Mouse (Mus musculus) retina, postnatal 1 day (tissue): ENCODE data around the gene Slc7a5.
A peak's percentile ranks its signal among the peaks of the same experiment; 100 is the strongest.

ENCODE experiments used
- DNase-seq: peaks from one replicate; pipeline ENCODE4 v3.0.0-alpha.2; 2012

Gene Slc7a5

DNA sequence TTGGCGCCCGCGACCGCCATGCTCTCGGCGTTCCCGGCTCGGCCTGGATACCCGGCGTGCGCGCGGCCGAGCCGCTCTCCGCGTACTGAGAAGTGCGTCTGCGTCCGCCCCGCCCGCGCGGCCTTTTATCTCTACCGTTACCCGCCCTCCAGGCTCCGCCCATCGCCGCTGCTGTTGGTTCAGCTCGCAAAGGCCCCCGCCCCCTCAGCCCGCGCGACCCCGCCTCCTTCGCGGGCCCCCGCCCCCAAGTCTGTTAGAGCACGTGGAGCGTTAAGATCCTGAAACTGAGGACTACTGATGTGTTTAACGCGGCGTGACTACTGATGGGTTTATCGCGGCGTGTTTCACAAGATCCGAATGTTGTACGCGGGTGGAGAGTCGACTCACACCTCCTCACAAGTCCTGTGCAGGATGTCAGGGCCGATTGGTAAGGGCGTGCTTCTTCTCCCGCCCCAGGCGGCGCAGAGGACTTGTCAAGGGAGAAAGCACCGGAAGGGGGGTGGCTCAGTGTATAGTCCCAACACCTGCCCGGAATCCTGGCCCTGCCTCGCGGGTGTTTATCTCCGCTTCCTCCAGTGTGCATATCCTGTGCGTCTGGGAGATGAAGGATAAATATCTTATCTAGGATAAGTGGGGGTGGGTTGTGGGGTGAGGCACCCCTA lies at the start of gene Slc7a5:
Gene Slc7a5 (minus strand): TSS at position 108 of the 662 bp plus-strand sequence.
- DNase-seq = peak; percentile 98

DNA sequence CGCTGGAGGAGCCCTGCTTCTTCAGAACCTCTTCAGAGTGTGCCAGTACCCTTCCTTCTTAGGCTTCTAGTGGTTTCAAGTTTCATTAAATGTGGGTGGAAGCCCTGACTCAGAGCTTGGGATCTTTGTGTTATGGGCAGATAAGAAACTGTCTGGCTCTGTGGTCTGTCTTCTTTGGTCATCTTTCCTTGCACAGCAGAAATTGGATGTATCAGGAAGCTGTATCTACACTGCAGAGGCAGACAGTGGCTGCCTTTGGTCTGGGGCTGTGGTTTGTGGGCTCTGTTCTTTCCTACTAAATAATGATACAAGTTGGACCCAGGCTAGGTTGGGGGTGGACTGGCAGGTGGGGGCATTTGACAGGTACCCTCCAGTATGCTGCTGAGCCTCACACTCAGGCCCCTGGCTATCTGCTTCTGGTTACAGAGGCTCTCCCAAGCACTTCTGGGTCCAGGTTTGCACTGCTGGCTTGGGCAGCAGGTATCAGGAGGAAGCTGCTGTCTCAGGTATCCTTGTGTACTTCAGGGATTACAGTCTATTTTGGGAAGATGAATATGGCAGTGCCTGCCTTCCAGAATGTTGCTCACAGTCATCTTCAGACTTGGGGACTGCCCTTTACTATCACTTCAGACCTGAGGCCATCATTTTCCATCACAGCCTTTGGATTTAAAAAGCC lies 48.5 kb upstream of the Slc7a5 start:
- DNase-seq = no peak

DNA sequence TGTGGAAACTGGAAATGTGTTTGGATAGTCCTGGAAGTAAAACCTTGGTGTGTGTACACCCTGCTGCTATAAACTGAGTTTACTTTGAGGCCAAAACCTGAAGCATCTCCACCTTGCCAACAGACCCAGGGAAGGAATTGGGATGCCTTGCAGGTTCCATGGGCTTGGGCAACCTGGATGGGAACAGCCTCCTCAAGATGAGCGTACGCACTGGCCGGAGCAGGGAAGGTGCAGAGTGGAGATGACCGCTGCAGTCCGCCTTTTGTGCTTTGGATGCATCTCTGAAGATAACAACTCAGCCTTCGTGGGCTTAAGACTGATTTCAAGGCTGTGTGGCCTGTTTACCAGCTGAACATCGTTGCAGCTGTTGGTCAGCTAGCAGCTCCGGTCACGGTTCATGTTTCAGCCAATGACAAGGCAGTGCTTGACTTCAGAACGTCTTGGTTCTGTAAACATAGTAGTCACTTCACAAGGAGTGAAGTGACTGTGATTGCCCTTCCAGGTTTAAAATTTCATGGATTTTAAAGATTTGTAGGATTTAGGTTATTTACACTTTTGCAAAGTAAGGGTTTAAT lies 47.6 kb upstream of the Slc7a5 start:
- DNase-seq = no peak

DNA sequence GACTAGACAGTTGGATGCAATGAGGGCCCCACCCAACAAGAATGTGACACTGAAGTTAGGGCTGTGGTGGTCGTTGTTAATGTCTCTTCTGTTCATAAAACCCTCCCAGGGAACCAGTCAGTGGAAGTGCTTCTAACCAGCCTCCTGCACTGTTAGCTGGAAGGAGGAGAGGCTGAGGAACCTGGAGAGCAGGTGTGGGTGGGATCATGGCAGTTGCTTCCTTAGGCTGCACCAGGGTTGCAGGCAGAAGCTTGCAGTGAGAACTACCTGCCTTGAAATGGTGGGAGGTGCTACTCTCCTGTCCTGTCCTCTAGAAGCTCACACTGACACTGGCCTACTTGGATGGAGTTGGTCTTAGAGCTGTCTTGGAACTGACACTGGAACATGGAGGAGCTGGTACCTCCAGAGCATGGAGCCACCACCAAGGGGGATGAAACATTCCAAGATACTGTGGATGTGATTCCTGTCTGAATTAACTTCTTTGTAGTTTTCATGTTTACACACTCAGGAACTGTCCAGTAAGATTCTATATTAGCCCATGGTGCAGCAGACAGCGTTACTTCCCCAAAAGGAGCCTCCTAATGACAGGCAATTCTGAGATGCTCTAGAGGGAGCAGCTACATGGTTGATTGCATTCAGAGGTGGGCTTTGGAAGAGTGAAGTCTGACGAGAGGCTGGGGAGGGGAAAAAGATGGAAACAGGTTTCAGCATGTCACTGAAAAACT lies 46.5 kb upstream of the Slc7a5 start:
- no peak for DNase-seq

DNA sequence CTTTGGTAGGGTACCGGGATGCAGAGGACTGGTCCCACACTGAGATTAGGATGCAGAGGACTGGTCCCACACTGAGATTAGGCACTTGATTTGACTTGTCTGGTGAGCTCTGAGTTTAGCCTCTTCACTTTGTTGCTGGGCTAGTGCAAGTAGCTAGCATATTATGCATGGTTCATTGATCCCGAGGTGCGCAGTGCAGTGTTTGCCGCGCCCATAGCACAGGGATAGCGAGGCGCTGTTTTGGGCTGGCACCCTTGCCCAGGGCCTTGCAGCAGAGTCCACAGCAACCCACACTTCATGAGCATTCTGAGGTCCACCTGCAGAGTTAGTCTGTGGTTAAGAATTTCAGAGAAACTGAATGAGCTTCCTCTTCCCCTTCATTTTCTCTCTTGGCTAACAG lies 45.3 kb upstream of the Slc7a5 start:
- DNase-seq = peak; percentile 20

DNA sequence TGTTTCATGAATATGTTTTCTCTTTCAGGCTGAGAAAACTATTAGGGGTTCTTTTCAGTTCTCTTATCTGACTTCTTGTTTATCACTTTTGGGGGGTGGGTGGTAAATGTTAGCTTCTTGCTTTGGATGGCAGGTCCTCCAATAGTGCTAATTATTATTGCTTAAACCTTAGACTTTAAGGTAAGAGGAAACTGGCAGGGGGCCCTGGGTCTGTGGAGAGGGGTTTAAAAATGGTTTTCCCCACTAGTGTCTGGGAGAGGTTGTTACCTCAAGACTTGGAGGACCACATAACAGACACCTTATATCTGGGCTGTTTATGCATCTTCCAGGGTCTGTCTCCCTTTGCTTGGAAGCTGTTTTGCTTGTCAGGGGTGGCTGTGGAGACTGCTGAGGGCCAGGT lies 44.6 kb upstream of the Slc7a5 start:
- DNase-seq = no peak

DNA sequence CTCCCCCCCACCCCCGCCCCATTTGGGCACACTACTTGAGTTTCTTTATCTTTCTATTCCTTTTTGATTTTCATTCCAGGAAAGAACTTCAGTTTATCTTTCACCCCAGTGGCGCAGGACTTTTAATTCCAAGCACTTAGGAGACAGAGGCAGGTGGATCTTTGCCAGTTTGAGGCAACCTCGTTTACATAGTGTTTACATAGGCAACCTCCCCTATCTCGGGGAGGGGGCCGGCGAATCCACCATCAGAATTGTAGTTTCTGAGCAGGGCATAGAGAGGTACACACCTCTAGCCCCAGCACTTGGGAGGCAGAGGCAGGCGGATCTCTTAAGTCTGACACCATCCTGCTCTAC lies 44.1 kb upstream of the Slc7a5 start:
- no peak for DNase-seq

DNA sequence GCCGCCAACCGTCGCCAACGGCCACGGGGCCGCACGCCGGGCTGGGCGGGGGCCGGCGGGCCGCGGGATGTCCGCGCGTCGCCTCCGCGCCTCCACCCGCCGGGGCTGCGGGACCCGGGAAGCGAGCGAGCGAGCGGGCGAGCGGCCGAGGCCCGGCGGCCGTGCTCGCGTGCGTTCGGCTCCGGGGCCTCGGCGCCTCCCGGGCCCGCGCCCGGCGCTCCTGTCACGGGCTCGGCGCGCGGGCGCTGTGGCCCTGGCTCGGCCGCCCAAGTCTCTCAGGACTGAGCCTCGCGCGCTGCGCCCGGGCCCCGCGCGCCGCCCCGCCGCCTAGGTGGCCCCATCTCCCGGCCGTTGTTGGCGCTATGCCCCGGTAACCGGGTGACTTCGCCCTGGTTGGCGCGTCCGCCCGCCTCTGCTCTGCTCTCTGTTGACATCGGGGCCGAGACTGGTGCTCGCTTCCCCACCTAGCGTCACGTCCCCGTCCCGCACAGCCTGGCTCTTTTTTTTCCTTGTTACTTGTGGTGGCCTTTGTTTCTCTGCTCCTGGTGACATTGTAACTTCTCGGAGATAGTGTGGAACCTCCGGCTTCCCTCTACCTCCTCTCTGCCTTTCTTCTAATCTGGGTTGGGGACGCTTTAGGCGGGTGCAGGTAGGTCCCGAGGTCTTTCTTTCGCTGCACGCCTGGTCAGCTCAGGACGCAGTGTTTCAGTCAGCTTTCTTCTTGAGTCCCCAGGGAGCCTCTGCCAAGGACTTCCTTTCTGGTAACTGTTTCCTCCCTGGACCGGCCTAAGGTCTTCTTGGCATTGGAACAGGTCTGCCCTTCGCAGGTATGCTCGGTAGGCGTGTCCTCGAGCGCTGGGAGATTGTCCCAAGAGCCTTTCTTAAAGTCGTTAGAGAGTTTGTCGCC lies 43.5 kb upstream of the Slc7a5 start:
- DNase-seq = peak; percentile 48

DNA sequence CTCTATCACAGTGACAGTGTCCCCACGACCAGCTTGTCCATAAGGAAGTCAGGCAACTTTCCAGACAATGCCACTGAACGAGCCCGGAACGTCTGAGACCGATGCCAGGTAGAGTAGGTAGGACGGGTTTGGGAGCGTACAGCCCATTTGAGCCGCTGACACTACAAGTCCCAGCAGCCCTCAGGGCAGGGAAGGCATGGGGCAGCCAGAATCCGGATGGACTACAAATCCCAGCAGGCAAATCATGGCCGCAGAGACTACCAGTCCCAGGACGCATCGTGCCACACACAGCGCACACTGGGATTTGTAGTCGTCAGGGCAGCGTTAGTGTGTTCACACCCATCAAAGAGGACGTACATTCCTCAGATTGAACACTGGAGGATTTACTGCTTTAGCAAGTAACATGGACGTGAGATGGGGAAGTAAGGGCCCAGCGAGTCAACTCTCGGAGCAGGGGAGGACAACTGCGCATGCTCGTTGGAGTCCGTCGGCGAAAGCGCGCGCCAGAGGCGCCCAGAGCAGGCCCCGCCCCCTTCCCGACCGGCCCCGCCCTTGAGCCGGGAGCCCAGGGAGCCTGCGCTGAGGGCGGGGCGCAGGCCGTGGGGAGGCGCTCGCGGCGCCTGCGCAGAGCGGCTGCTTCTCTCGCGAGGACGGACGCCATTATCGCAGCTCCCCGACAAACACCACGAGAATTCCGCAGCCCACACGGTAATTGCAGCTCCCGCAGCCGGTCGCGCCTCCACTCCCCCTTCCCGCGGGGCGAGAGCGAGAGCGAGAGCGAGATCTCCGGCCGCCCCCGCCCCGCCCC lies 42.7 kb upstream of the Slc7a5 start:
- DNase-seq = peak; percentile 99

DNA sequence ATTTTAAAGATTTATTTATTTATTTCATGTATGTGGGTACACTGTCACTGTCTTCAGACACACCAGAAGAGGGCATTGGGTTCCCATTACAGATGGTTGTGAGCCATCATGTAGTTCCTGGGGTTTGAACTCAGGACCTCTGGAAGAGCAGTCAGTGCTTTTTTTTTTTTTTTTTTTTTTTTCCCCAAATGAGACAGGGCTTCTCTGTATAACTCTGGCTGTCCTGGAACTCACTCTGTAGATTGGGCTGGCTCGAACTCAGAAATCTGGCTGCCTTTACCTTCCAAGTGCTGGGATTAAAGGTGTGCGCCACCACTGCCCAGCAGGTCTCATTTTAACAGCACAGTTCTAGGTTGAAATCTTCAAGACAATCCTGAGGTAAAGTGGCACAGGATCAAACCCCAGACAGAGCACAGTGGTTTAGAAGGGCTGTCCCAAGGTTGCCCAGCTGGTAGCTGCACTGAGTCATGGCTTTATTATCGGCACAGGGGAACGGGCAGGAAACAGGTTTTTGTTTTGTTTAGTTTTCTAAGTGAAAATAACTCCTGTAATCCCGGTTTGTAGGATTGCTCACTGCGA lies 41.8 kb upstream of the Slc7a5 start, which contains the start of gene Banp:
Gene Banp (plus strand): TSS at position 529 of the 579 bp plus-strand sequence.
- no peak for DNase-seq

DNA sequence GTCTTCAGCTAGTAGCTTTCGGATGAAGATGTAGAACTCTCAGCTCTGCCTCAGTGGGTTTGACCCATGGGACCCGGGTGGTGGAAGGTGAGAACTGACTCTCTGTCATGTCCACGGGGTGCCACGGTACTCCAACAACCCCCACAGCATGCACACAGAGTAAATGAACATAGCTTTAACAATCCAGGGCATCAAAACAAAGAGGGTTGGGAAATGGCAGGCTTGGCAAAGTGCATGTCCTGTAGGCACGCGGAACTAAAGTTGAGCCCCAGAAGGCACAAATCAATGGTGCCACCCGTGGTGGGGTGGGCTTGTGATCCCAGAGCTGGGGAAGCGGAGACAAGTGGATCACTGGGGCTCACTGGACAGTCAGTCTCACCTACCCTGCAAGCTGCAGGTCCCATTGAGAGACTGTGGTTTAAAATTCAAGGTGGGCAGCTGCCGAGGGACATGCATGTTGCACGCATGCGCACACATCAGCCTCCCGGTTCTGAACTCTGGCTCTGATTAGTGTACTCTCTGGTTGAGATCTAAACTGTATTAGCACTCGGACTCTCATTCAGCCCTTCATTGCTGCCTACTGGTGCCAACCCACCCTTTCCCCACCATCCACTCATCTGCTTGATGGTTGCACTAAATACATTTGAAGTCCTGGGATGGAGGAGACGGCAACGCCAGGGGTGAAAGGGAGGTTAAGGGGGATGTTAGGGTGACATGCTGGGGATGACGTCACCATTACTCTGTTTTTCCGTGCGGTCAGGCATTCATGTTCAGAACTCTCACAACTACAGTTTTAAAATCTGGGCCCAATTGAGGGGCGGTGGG lies 41.0 kb upstream of the Slc7a5 start:
- DNase-seq = no peak

DNA sequence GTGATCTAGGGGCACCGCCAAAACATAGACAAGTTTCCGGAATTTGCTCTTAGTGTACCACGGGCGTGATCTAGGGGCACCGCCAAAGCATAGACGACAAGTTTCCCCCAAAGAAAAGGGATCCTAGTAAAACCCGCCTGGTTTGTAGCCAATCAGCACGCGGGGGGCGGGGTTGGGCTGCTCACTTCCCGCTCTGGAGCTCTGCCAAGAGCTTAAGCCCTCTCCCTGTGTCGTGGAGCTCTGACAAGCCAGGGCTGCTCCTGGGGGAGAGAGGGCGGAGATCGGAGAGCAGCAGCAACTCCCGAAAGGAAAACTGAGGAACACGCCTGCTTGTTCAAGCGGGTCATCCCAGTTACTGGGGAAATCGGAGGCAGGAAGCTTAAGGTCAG lies 40.3 kb upstream of the Slc7a5 start:
- DNase-seq = peak; percentile 96

DNA sequence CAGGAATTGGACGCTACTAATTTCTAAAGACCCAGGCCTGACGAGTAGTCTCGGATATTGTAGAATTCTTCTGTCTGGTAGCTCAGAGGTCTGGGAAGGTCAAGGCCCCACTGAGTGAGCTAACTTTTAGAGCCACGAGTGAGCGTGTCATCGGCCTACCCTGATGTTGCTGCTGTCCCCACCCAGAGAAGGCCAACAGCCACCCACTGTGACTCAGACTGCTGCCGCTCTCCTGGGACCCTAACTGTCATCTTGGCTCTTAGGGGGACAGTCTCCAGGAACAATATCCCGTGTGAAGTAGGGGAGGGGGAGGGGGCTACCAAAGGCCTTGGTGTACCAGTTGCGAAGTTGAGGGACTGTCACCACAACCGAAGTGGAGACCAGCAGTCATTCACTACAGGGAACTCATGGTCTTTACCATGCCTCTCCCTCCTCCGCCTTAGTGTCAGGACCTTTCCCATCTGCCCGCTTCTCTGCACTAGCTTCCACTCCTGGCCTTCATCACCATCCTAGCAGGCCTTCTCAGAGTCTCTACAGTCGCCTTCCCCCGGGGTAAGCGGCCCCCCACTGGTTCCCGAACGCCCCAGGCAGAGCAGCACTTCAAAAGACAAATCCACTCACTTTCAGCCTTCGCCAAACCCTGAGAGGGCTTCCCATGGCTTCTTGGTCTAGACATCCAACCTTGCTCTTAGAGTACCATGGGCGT lies 39.7 kb upstream of the Slc7a5 start:
- DNase-seq = no peak

DNA sequence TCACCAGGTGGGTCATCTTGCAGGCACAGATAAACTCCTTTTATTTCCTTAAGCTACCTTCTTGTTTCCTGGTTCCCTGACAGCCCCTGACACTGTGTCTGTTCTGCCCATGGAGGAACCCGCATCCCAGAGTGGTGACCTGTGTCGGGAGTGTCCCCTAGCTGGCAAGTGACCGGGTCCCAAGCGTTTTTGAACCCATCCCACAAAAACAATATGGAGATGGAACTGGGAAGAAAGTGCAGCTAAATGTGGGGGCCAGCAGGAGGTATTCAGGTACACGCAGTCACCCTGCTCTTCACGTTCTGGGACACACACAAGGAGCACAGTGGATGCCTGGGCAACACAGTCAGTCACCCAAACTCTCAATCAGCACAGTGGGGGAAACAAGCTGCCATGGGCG lies 38.9 kb upstream of the Slc7a5 start:
- DNase-seq = no peak

DNA sequence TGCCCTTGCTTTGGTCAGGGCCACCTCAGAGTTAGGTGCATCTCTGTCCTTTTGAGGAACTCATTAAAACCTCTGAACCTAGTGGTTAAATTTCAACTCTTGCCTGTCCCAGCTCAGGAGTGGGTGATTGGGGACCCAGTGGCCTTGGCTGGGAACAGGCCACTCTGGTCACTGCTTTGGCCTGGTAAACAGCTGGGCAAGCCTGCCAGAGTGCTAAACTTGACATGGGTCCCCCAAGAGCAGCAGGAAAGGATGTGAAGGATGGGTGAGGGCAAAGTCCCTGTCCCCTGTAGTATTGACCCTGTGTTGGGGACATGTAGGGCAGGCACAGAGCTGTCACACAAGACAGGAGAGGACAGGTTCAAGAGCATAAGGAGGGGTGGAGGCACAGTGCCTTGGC lies 37.3 kb upstream of the Slc7a5 start, which contains the start of gene Car5a:
Gene Car5a (minus strand): TSS at position 74 of the 400 bp plus-strand sequence.
- DNase-seq = no peak

DNA sequence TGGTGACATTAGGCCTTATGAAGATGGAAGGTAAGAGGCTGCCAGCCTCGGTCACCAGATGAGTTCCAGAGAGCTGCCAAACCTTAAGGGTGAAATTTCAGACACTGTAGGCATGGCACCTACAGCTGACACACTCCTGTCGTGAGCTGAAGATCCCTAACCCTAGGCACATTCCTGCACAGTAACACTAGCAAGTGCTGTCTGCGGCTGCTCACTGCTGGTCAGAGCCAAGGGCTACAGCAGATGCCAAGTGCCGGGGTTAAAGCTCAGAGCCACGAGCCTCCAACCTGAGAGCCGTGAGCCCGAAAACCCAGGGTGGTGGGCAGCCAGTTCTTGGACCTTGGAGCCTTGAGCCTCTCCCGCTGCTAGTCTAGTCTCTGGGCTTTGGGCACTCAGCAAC lies 36.2 kb upstream of the Slc7a5 start:
- DNase-seq = no peak

DNA sequence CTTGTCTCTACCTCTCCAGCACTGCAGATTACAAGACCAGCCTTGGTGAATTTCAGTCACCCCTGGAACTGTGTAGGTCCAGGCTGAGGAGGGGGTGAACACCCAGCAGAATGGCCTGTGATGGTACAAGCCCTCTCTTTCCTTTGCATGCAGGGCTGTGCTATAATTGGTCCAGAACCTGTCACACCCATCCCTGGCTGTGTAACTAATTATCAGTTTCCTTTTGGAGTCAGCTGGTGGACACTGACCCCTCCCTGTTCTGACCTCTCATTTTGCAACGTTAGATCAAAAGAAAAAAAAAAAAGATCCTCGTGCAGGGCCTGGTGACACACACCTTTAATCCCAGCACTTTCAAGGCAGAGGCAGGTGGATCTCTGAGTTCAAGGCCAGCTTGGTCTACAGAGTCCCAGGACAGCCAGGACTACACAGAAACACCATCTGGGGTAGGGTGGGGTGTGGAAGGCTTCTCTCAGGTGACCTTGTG lies 35.6 kb upstream of the Slc7a5 start:
- DNase-seq = no peak

DNA sequence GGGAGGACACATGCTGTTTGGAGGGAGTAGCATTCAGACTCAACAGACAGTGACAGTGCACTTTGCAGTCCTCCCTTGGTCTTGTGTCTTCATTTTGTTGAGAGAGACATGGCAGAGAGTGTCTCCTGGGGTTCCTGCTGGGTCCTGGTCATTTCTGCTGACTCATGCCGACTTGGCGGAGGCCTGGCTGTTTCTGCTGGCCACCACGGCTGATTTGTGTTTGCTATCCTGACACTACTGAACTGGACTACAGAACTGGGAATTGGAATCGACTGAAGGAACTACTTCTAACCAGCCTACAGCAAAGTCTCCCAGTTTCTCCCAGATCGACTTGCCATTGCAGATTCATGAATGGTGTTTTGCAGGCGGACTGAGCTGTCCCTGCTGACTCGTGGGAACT lies 31.2 kb upstream of the Slc7a5 start:
- no peak for DNase-seq

DNA sequence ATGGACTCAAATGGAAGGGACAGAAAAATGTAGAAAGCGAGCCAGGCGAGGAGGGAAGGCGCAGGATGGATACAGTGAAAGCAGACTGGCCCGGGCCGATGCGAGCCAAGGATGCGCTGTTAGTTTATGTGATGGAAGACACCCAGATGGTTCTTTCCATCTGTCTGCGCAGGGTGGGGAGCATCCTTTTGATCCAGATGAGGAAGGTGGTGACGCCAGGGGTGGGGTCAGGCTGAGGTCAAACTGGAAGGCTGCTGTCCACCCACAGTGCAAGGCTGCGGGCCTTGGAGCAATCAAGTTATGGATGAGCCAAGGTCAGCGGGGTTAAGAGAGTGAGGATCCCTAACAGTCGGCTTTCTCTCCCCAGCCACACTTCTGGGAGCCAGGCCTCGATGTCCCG lies 28.9 kb upstream of the Slc7a5 start:
- no peak for DNase-seq
